Mouse (Mus musculus): ENCODE data around the gene Vwa8.
"Not testable (repeated sequence)": the region's sequence is repeated elsewhere in the genome, so short reads cannot be mapped to it uniquely, and the experiment has no call there.

Vwa8 gene

GRCm38 (mm10) chr14:78983104-78983503, 134.3 kb downstream of the Vwa8 start:
- in situ Hi-C loops (cut with MboI, MseI): no loop called here

DNA sequence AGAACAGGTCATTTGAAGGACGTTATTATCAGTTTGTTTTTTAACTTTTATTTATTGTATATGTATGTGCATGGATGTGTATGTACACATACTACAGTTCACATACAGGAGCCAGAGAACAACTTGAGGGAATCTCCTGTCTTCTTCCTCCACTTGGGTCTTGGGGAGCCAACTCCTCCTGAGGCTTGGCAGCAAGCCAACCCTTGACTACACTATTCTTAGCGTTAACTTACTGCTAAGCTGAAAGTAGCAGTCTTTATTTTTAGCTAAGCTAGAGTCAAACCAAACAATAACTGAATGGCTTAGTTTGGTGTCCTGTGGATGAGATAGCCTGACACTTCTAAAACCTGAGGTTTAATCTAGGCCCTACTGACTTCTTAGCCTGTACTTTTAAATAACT, 135.4 kb downstream of the Vwa8 start:
- in situ Hi-C loops (cut with MboI, MseI): no loop called here

GRCm38 (mm10) chr14:78987543-78987942, 138.7 kb downstream of the Vwa8 start:
- in situ Hi-C loops (cut with MboI, MseI): no loop called here

- in situ Hi-C loops (cut with MboI, MseI): no loop called here
Measured at GRCm38 (mm10) chr14:78992456-78992855, 143.6 kb downstream of the Vwa8 start.

- in situ Hi-C loops (cut with MboI, MseI): no loop called here
Measured at GRCm38 (mm10) chr14:78993515-78993914, 144.7 kb downstream of the Vwa8 start.

- in situ Hi-C loops (cut with MboI, MseI): no loop called here
Measured at GRCm38 (mm10) chr14:78996359-78996758, 147.5 kb downstream of the Vwa8 start.

DNA sequence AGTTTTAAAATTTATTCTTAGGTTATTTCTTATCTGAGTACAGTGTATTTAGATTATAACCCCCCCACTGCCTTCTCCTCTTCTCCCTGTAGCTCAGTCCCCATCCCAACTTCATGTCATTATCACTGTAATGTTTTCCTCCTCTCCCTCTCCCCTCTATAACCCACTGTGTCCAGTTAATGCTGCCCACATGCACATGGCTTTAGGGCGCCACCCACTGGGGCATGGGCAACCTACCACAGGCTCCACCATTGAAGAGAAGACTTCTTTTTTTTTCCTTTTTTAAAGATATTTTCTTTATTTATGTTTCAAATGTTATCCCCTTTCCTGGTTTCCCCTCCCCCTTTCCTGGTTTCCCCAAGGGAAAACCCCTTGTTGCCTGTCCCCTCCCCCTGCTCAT, 154.7 kb downstream of the Vwa8 start:
- in situ Hi-C loops (cut with MboI, MseI): no loop called here

GRCm38 (mm10) chr14:79017710-79018109, 168.9 kb downstream of the Vwa8 start:
- in situ Hi-C loops (cut with MboI, MseI): not testable (repeated sequence)

- in situ Hi-C loops (cut with MboI, MseI): no loop called here
Measured at GRCm38 (mm10) chr14:79018564-79018963, 169.7 kb downstream of the Vwa8 start.

- in situ Hi-C loops (cut with MboI, MseI): no loop called here
Measured at GRCm38 (mm10) chr14:79021725-79022124, 172.9 kb downstream of the Vwa8 start.

GRCm38 (mm10) chr14:79028996-79029575, 180.2 kb downstream of the Vwa8 start:
- in situ Hi-C loops (cut with MboI, MseI): no loop called here

DNA sequence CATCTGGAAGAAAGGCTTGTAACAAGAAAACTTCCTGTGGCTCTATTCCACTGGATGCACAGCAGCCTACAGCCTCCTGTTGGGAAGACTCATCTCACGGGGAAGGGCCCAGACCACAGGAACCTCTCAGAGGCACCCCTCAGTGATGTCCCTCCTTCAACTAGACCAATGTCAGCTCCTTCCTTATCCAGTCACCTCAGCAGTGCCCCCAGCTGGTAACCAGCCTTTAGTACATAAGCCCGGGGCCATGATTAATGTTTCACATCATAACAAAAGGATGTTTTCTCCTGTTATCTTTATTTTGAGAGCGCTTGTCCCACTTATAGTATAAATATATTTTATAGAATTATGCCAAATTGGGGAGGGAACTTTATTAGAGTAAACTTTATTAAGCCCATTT, 181.9 kb downstream of the Vwa8 start:
- in situ Hi-C loops (cut with MboI, MseI): no loop called here

- in situ Hi-C loops (cut with MboI, MseI): no loop called here
Measured at GRCm38 (mm10) chr14:79031230-79031740, 182.4 kb downstream of the Vwa8 start.

GRCm38 (mm10) chr14:79033396-79033795, 184.5 kb downstream of the Vwa8 start:
- in situ Hi-C loops (cut with MboI, MseI): no loop called here

- in situ Hi-C loops (cut with MboI, MseI): no loop called here
Measured at GRCm38 (mm10) chr14:79034511-79034913, 185.7 kb downstream of the Vwa8 start.

GRCm38 (mm10) chr14:79035575-79035974, 186.7 kb downstream of the Vwa8 start:
- in situ Hi-C loops (cut with MboI, MseI): no loop called here

DNA sequence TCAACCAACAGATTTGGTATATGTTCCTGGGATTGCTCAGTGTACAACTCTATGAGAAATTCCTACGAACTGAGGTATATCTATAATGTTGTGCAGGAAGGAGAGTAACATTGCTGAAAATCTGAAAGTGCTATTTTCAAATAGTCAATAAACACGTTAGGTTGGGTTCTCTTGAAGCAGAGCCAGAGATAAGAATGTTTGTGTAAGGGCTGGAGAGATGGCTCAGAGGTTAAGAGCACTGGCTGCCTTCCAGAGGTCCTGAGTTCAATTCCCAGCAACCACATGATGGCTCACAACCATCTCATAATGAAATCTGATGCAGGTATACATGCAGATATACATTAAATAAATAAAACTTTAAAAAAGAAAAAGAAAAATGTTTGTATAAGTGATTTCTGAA, 198.3 kb downstream of the Vwa8 start:
- in situ Hi-C loops (cut with MboI, MseI): no loop called here

- in situ Hi-C loops (cut with MboI, MseI): no loop called here
Measured at GRCm38 (mm10) chr14:79047956-79048355, 199.1 kb downstream of the Vwa8 start.

DNA sequence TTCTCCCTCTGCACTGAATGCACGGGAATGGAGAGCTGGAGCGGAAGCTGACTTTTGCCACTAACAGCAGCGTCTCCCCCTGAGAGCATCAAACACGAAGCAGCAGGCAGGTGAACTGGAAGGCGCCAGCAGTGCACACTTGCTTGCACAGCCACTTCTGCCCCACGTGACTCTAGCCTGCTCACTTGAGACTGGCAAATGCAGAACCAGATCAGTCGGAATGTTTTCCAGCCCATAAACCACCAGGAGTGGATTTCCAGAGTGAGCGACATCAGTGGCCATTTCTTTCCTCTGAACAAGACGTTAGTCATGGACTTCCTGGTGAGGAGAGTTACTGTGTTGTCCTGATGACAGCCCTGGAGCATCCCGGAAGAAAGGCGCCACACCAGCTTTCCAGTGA, 200.7 kb downstream of the Vwa8 start:
- in situ Hi-C loops (cut with MboI, MseI): no loop called here

GRCm38 (mm10) chr14:79065636-79066035, 216.8 kb downstream of the Vwa8 start:
- in situ Hi-C loops (cut with MboI, MseI): no loop called here

DNA sequence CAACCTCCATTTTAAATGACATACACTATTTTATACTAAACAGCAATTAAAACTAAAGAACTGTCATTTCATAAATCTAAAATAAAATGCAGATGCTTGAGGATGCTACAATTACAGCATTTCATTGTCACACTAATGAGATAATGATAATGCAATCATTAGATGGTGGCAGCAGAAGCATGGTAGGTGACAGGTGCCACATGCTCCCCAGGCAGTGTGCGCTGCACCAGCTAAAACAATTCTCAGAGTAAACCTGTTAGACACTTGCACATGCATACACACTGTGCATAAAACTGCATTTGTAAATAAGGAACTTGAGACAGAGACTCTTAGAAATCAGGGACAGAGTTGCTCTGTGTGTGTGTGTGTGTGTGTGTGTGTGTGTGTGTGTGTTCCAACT, 220.7 kb downstream of the Vwa8 start:
- in situ Hi-C loops (cut with MboI, MseI): no loop called here

DNA sequence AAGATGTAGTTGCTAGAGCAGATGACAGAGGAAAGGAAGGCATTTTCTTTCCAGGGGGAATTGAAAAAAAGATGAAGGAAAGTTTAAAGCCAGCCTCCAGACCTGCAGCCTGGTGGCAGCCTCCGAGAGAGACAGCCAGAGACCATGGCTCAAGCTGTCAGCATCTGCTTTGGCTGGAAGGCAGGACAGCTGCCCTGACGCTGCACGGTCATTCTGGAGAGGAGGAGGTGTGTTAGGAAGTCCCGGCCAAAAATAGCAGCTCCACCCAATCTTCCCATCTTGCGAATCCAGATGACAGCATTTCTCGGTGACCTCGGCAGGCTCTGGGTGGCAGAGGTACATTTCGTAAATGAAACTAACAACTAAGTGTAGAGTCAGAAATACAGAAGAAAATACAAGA, 225.9 kb downstream of the Vwa8 start:
- in situ Hi-C loops (cut with MboI, MseI): no loop called here

GRCm38 (mm10) chr14:79076560-79077300, 227.9 kb downstream of the Vwa8 start:
- in situ Hi-C loops (cut with MboI, MseI): no loop called here
